Mouse (Mus musculus) skeletal muscle tissue, adult 2 months (tissue): ENCODE measurements around the gene Alkal2.

Source experiments
- DNase-seq: peaks from one replicate; pipeline ENCODE4 v3.0.0-alpha.2; 2012; ENCODE audit warnings: low read depth, low spot score

Alkal2 gene

DNA sequence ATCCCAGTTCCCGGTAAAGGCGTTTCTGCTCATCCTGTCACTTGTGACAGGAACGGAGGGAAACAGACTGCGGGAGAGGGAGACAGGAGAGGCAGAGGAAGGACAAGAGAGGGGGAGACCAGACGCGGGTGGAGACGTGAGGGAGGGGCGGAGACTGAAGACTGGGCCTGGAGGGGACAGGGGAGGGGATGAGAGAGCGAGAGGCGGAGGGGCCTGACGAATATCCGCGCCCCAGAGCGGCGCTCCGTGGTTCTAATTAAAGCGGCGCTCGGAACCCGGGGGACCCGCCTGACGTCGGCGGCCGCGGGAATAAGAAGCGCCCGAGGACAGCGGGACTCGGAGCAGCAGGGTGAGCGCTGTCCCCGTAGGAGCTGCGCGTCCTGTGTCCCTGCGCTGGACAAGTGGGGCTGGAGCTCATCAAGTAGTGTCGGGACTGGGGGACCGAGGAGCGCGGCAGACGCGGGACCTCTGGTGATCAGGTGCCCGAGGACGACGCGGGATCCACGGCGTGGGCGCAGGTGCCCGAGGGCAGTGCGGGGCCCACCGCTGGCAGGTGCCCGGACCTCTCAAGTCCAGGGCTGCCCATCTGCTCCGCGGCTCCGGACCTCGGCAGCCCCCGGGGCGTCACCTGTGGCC lies at the start of gene Alkal2:
Gene Alkal2, plus strand, starts transcription at position 337 of the 636 bp plus-strand sequence.
- DNase-seq = no peak

DNA sequence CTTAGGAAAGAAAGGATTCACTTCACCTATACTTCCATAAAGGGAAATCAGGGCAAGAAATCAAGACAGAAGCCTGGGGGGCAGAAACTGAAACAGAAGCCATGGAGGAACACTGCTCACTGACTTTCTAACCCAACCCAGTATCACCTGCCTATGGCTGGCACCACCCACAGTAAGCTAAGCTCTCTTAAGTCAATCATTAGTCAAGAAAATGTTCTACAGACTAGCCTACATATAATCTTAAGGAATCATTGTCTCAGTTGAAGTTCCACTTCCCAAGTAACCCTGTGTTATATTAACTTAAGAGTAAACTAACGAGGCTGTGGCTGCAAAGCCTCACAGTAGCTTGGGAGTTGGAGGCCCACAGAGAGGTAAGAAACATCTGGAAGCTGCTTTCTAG lies 35.6 kb upstream of the Alkal2 start:
- DNase-seq = no peak

GRCm38 (mm10) chr12:30850902-30851301 lies 33.2 kb upstream of the Alkal2 start:
- DNase-seq = no peak

GRCm38 (mm10) chr12:30851871-30852270 lies 32.3 kb upstream of the Alkal2 start:
- DNase-seq = no peak

DNA sequence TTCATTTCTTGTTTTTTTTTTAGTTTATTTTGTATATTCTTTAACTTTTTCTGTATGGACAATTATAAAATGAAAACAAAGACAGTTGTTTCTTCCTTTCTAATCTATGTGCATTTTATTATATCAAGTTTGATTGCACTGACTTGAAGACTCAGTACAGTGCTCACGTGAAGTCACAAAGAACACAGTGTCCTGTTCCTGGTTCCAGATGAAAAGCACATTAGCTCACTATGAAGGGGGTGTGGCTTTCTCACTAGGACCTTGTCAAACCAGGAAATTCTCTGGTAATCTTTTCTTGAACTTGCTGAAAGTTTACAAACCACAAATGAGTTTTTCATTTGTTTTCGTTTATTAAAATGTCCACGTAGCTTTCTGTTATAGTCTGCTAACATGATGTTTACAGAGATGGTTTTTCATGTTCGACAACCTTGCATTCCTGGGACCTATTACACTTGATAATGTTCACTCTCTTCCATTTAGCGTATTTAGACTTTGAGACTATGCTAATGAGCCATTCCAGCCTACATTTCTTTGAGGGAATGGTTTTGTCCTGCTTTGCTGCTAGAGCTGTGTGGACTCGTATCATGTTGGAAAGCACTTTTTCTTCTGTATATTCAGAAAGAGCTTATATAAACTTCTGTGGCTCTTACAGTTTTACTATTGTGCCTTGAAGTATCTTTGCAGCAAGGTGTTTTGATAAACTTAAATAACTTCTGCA lies 28.5 kb upstream of the Alkal2 start:
- DNase-seq = no peak

DNA sequence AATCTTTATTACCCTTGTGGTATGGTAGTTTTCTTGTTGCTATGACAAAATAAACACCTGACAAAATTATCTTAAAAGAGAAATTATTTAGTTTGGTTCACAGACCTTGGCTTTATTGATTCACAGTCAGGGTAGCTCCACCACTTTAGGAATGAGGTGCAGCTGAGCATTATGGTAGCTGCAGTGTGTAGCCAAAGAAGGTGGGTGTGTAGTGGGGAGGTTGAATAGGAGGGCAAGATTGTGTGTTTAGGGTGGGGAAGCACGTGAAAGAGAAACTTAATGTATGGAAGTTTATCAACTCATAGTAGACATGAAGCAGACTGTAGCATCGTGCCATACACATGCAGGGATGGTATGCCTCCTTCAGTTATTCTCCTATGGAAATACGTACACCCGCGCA lies 27.9 kb upstream of the Alkal2 start:
- DNase-seq = no peak

- DNase-seq = no peak
Observed at GRCm38 (mm10) chr12:30864347-30864746, 19.8 kb upstream of the Alkal2 start.

DNA sequence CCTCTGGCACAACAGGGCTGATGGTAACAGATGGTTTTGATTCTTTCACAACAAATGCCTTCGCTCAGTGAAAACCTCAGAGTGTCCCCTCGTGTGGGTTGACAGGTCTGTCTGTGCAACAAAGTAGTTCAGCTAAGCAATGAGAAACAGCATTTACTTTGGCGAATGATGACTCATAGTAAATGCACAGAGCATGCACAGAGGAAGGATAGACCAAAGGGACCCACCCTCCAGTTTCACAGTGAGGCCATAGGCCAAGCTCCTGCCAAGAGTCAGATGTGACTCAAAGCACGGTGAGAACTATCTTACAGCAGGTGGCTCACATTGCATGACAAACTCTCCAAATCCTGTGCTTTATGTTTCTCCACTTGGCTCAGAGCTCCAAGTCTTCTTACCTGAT lies 18.3 kb upstream of the Alkal2 start:
- DNase-seq = no peak

- no peak for DNase-seq
Observed at GRCm38 (mm10) chr12:30879447-30879846, 4.7 kb upstream of the Alkal2 start.

- DNase-seq = no peak
Observed at GRCm38 (mm10) chr12:30883592-30883985, 533 bp upstream of the Alkal2 start.

DNA sequence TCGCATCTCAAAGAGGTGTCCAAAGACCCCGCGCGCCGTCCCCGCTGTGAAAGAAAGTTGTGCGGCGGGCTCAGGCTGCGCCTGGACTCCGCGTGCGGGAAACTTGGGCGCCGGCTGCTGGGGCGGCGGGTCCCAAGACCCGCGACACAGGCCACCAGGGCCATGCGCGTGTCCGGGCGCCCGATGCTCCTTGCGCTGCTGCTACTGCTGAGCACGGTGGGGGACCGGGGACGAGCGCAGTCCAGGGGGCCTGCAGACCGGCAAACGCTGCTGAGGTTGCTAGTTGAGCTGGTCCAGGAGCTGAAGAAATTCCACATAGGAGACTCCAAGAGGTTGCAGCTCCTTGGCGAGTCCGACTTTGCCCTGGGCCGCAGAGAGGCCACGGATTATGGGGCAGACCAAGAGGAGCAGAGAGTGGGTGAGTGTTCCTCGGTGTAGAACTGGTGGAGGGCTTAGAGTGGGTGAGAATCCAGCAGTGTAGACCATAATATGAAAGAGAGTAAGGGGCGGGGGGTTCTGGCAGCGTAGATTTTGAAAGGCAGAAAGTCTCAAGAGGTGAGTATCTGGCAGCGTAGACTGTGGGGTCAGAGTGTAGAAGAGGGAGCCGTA lies 604 bp downstream of the Alkal2 start:
- no peak for DNase-seq

- DNase-seq = peak; percentile 50
Observed at GRCm38 (mm10) chr12:30885891-30886290, 1.8 kb downstream of the Alkal2 start.

- no peak for DNase-seq
Observed at GRCm38 (mm10) chr12:30888003-30888402, 3.9 kb downstream of the Alkal2 start.

DNA sequence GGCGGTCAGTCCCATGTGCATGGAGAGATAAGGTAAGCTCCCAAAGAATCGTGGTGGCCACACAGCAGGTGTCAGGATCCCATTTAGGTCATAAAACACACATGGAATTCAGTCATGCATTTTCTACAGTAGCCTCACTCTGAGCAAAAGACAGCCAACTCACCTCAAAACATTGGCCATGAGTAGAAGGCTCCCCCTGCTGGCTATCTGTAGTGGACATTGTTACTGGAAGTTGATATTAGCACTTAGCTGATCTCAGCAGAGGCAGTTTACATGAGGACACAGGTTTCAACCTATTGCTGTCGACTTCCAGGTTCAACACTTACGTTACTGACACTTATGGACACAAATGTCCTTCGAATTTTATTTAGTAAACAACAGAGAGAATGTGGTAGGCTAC lies 5.9 kb downstream of the Alkal2 start:
- DNase-seq = no peak

- DNase-seq = no peak
Observed at GRCm38 (mm10) chr12:30891438-30891837, 7.3 kb downstream of the Alkal2 start.

- no peak for DNase-seq
Observed at GRCm38 (mm10) chr12:30897039-30897438, 12.9 kb downstream of the Alkal2 start.

DNA sequence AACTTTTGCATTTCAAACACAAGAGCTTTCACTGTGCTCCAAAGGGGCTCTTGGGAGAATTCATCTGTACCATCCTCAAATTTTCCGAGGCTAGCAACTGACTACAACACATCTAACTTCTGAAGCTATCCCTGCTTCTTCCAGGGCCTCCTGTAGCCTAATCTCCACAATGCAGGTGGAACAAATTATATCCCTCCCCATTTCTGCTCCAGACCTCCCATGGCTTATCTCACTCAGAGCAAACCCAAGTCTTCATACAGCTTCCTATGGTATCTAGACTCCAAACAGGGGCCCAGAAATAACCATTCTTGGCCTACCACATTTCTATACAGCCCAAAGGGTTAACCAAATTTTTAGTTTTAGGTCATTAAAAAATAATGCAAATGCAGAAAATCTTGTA lies 24.5 kb downstream of the Alkal2 start:
- DNase-seq = no peak

GRCm38 (mm10) chr12:30909881-30910280 lies 25.8 kb downstream of the Alkal2 start:
- no peak for DNase-seq

- no peak for DNase-seq
Observed at GRCm38 (mm10) chr12:30910860-30911259, 26.7 kb downstream of the Alkal2 start.

DNA sequence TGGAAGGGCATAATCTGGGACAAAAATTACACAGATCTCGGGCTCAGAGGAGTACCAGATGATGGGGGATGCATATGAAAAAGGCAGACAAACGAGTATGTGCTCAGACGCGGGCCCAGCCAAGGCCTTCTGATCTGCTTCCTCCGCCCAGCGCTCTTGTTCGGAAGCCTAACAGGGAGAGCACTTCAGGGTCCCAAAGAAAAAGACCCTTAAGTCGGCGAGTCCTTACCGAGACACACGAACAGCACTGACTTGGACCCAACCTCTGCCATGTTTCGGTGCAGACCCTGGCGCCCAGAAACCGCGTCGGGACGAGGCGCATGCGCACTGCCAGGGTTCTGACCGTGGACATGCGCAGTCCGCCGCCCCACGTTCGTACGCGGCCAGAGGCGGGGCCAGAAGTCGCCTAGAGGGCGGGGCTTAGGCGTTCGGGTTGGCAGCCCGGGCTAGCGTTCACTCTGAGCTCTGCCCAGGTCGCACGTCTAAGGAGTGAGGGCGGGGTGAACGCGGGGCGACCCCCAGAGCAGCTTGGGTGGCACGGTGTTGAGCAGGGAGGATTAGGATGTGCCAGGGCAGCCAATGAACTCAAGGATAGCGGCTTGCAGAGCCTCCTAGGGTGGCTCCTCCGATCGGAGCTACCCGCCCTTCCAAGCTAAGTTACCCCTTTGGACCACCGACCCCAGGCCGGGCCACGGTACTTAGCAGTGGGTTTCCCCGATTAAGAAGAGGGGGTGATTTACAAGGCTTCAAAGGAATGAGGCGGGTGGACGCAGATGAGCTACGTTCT lies 27.3 kb downstream of the Alkal2 start, which contains the start of the genes Acp1 and Sh3yl1:
Gene Acp1, minus strand, starts transcription at position 329 of the 787 bp plus-strand sequence.
Gene Sh3yl1, plus strand, starts transcription at position 408 of the 787 bp plus-strand sequence.
- DNase-seq = peak; percentile 91

- DNase-seq = peak; percentile 8
Observed at GRCm38 (mm10) chr12:30912048-30912381, 27.9 kb downstream of the Alkal2 start.

GRCm38 (mm10) chr12:30912840-30913239 lies 28.7 kb downstream of the Alkal2 start:
- no peak for DNase-seq
